Mouse (Mus musculus): ENCODE data around the gene Plac1. TPM values are rescaled to one million over a fixed set of nuclear protein-coding genes. Genes with fewer than 3 reads are reported as not detected.

Gene Plac1
- 1.1 and 1.8 TPM in 2 replicates for polyA plus RNA-seq (2015; fragmentation: Nextera tagmentation; extraction: Ambion mirVana)

DNA sequence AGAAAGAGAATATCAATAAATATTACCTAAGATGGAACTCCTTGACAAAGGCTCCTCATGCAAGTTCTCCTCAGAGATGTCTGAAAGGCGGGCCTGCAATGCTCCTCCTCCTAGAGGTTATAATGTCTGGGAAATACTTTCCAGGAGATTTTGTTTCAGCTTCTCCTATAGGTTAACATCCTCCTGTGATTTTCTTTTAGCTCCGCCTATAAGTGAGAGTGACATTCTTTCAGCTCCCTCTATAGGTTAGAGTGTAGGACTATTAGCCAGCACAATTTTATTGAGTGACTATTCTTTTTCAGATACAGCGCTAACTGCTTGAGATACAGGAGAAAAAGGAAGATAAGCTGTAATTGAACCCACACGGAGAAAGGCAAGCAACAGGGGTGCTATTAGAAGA, at the start of gene Plac1:
TSS of gene Plac1 (minus strand) at position 101 of the 400 bp plus-strand sequence.

DNA sequence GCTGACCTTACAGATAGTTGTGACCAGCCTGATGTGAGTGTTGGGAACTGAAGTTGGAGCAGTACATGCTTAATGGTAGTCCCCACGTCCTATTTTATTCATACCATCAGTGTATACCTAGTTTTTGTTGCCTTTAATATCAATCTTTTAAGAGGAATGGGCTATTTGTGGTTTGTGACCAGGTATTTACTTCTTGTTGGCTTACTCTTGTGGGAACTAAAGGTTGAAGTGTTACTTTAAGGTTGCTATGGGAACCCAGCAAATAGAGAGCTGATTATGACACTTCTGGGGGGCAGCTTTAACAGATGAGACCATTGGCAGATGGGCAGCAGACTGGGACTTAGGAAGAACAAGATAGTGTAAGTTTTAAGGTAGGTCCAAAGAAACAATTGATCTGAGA, 33.2 kb upstream of the Plac1 start, which contains the start of gene Fam122c:
TSS of gene Fam122c (plus strand) at position 301 of the 400 bp plus-strand sequence.

DNA sequence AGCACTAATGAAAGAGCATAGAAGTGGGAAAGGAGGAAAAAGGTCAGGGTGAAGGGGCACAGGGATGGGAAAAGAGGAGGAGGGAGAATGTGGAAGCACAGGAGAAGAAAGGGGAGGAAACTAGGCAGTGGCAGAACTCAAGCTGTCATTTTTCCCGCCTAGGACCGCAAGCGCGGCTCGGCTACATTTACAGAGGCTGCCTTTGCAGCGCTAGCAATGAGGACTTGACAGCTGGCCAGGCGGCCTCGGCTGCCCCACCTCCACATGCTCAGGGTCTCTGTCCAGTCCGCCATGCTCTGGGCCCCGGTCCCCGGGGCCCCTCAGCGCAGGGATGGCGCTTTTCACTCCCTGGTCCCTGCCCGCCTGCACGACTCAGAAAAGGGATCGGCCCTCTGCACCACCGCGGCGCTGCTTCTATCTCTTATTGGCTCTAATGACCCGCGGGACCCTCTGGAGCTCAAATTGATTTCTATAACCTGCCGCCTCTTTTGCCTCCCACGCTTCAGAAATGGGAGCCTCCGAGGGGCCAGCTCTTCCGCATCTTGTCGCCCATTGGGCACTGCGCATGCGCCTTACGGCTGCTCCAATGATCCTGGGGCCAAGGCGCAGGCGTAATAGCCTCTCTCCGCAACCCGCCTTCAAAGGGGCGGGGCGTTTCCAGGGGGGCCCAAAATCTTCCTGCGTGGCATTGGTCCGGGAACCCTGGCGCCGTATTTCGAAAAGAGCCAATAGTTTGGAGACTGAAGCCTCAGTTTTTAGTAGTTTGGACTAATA, 29.6 kb upstream of the Plac1 start, which contains the start of gene Fam122b:
TSS of gene Fam122b (minus strand) at position 517 of the 774 bp plus-strand sequence.

Small RNA genes lying within 50 kb of the gene (microRNA-seq; reads per million reads assigned to microRNA genes)
- gene Mir322 (ENCODE audit: borderline replicate concordance, insufficient number of aligned reads) (30,949 reads per million, percentile 96 among the genes with 10 or more reads in this experiment), gene Mir351 (ENCODE audit: borderline replicate concordance, insufficient number of aligned reads) (12,063 reads per million, percentile 94 among the genes with 10 or more reads in this experiment), gene Mir450-1 (ENCODE audit: borderline replicate concordance, insufficient number of aligned reads) (29.4 reads per million, percentile 28 among the genes with 10 or more reads in this experiment), gene Mir450-2 (ENCODE audit: borderline replicate concordance, insufficient number of aligned reads) (38.9 reads per million, percentile 31 among the genes with 10 or more reads in this experiment), gene Mir450b (ENCODE audit: borderline replicate concordance, insufficient number of aligned reads) (222 reads per million, percentile 55 among the genes with 10 or more reads in this experiment), gene Mir503 (ENCODE audit: borderline replicate concordance, insufficient number of aligned reads) (649 reads per million, percentile 70 among the genes with 10 or more reads in this experiment), gene Mir542 (ENCODE audit: borderline replicate concordance, insufficient number of aligned reads) (1,394 reads per million, percentile 80 among the genes with 10 or more reads in this experiment)

Other genes starting within 250 kb of the Plac1 start
- gene Fam122b, start 29.7 kb upstream of the Plac1 start, polyA plus RNA-seq (2015; fragmentation: Nextera tagmentation; extraction: Ambion mirVana), result 6.1 and 6.6 TPM in 2 replicates
- not detected in 2 replicates for gene Fam122c, start 33.3 kb upstream of the Plac1 start, polyA plus RNA-seq (2015; fragmentation: Nextera tagmentation; extraction: Ambion mirVana)
- gene Mospd1, start 130.4 kb upstream of the Plac1 start, polyA plus RNA-seq (2015; fragmentation: Nextera tagmentation; extraction: Ambion mirVana), result 33.6 and 43.3 TPM in 2 replicates
- not detected in 2 replicates for gene Etd, start 194.8 kb upstream of the Plac1 start, polyA plus RNA-seq (2015; fragmentation: Nextera tagmentation; extraction: Ambion mirVana)

All from adrenal gland, postnatal 0 days (tissue).